Mouse (Mus musculus): ENCODE measurements at regions not wholly inside any gene's neighbourhood (a gene's known extent, or its start where the extent isn't known, plus 50 kb on each side); places are given as distances from the start of the nearest gene placed in this dataset.

DNA sequence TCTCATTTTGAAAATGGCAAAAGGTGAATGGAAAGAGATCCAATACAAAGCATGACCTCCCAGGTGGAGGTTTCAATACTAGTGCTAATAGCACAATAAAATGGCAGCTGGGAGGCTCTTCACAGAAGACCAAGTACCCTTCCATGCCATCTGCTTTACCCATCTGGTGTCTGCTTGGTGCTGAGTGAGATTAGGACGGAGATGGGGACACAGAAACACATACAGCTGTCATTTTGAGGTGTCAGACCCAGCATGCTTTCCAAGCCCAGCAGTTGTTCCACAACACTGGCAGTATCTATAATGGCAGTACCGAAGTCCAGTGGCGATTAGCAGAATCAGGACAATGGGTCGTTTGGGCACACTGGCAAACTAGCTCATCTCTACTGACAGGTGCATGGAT, 118.9 kb upstream of the 1700064H15Rik start:
- CTCF ChIA-PET, result no interaction called here

DNA sequence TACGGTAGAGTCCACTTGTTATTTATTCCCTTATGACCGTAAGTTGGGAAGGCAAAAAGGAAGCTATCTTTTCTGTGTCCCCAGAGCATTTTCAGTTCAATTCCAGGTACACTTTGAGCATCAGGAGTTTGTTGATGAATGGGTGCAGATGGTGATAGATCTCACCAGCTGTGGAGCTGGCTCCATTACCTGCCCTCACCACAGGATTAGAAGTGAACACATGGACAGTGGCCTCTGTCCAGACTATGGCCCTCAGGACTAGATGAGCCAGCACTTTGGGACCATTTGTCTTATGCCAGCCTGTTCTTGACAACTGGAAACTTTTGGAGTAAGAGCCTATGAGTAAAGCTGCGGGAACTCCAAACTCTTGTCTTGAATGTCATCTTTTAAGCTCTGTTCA, 123.5 kb upstream of the 1700064H15Rik start:
- CTCF ChIA-PET, result interaction anchor here (0.6 kb wide), 1 partner anchor 557 kb away, joined by 4 read pairs; no protein-coding TSS in a partner anchor

DNA sequence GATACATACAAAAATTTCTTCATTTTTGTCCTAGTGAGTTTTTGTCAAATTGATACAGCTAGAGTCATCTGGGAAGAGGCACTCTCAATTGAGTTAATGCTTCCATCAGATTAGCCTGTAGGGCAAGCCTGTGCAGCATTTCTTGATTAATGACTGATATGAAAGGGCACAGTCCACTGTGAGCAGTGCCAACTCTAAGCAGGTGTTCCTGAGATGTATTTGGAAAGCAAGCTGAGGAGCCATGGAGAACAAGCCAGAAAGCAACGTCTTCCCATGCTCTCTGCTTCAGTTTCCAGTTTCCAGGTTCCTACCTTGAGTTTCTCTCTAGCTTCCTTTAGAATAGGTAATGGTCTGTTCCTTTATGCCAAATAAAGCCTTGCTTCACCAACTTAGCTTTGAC, 125.5 kb upstream of the 1700064H15Rik start:
- CTCF ChIA-PET, result no interaction called here

DNA sequence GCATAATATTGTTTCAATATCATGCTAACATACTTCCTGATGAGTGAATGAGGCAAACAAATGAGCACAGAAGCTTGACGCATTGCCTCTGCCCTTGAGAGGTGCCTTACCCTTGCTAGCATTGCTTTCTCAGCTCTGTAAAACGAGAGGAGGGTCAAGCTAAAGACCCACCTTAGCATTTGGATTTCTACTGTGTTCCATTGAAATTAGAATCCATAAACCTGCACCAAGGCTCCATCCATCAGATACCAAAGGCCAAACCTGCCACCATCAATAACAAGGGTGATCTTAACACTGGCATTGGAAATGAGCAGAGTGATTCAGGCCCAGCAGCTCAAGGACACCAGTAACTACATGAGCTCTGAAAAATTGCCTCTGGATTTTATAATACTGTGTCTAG, 126.2 kb upstream of the 1700064H15Rik start:
- CTCF ChIA-PET, result no interaction called here

DNA sequence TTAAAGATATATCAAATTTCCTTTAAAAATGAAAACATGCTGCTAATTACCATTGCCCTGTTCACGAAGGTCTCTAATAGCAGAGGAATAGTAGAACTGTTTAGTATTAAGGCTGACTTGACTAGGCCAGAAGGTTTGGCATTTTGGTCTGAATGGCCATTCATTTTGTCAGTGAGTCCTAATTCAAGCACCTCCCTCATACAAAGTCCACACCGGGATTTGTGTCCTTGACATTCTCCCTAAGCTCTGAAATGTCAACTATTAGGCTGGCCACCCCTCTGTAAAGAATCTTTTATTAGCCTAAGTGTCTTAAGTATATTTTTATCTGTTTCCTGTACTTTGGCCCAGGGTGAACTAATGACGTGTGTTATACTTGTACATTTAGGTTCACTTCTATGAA, 126.7 kb upstream of the 1700064H15Rik start:
- CTCF ChIA-PET, result no interaction called here

DNA sequence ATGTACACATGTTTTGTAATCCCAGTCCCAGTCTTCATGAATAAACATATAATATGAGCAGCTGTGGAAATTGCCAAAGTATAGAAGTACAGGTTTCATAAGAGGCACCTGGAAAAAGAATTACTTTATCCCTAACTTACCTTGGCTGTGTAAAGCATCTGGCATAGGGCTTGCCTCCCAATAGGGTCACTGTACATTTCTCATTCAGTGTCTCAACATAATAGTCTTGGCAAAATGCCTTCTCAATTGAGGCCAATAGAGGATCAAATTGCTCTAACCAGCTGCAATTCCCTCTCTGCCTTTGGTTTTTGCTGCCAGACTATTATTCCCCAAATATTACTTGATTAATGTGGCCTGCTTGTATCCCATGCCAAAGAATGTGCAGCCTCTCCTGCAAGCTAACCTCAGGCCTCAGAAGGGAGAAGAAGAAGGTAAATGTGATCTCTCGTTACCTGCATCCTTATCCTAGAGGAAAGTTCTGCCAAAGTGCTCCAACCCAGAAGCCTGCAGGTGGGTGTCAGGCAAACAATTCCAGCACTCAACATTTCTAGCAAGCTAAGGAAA, 158.2 kb upstream of the Cp start:
- CTCF ChIA-PET, result no interaction called here

DNA sequence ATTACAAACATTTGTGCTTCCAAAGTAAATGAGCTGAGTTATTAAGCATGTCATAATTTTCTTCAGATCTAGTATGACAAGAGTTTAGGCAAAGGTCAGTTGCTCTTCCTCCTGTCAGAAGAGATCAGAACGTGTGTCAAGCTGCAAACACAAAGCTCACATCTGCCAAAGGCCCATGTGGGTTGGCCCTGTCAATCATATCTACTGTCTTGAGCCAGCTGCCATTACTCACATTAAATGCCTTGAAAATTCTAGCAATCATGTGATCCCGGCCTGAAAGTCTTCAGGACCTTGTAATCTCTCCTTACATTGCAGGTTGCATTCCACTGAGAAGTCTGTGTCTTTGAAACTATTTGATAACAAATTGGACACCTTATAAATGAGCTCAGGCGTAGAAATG, 146.8 kb upstream of the Cp start:
- CTCF ChIA-PET, result no interaction called here

DNA sequence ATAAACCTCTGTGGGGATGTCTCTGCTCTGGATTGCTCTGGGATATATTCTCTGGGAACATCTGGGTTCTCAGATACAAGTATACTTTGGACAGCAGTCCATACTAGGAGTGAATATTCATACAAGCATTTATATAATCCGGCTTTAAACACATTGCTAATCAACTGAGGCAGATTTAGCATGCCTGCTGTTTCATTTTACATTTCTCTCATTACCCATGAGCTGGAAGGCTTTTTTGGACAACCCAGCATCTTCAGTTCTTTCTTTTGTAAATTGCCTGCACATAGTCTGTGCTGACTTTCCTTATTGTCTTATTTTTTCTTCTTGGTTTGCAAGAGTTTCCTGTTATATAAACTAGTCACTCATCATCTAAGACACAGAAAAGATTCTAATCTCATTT, 131.9 kb upstream of the Cp start:
- CTCF ChIA-PET, result no interaction called here

DNA sequence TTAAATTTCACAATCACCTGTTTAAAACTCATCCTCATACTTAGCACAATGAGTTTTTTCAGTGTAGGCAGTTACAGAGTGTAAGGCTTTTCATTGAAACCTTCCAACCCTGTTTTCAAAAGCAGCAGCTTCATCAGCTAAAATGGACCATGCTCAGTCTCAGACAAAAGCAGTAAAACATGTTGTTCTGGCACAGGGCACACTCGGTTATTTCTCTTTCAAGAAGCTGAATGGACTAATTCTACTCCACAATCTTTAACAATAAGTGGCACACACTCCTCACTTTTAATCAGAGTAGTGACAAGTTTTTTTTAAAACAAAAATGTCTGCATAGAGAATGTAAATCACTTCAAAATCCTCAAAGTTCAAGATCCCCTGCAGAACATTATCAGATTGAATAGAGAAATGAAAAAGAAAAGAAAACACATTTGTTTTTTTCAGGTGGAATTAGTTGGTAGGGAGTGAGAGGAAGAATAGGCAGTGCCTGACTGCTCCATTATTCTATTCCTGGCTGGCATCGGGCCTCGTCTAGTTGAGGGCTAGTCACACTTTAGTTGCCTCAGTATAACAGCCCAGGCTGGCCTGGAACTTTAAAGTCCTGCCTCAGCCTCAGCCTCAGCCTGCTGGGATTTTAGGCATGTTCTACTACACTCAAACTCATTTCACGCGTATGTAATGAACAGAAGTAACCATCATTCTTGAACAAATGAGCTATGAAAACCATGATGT, 128.2 kb upstream of the Cp start:
- CTCF ChIA-PET, result no interaction called here

DNA sequence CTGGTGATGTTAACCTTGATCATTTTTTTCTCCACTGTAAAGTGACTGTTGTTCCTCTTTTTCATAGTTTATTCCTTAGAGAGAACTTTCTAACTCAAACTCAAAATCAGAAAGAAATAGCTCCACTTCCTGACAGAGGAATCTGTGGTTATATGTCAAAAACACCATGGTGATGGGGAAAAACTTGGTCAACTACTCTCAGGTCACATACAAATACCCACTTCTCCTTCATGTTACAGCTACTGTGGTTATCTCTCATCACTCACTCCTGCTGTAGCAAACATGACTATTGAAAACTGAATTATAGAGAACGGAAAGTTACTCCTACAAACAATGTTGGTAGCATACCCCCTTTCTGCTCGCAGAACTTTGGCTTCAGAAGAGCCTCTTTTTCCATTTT, 127.1 kb upstream of the Cp start:
- CTCF ChIA-PET, result no interaction called here

DNA sequence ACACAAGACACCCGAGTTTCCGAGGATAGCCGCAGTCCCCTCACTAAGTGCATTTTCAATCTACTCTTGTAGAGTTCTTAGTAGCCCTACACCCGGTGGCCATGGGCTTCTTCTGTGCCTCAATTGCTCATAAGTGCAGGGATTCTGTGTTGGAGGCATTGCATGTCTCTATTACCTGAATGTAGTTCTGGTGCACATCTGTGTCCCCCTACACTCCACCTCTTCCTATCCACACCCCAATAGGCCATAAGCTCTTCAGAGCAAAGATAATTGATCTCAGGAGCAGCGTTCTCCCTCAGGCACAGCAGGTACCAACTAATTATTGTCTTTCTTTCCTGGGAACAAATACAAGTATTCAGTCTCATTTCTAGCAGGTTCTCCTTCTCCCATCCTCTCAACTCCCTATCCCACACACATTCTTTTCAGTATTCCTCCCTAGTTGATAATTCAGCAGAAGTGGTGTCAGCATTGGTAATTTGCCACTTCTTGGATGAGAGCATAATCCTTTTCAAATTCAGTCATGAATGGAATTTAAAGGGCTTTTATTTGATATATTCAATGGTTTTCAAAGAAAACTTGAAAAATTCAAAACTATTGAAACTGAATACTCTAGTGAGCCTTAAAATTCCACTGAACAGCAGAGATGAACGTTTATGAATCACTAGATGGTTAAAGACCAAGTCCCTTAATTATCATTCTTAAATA, 108.7 kb upstream of the Cp start:
- CTCF ChIA-PET, result no interaction called here

DNA sequence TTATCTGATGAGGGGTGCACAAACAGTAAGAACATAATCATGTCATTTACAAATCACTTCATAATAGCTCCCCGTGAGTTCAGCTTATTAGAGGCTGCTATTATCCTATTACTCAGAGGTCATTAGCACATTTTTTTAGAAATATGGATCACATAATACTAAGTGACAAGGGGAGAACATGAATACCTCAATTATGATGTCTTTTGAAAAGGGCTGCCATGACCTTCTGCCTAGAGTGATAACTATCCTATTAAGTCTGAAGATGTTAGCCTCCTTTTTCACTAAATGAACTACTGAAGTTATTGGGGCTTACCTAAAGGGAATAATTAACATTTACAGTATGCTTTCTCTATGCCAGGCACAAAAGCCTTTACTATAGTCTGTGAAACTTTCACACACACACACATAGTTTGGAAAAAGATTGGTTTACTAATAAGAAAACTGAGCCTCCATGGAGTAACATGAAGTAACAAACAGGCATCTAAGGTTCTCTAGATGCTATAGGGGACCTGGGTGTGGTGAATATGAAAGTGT, 108.1 kb upstream of the Cp start:
- CTCF ChIA-PET, result no interaction called here

DNA sequence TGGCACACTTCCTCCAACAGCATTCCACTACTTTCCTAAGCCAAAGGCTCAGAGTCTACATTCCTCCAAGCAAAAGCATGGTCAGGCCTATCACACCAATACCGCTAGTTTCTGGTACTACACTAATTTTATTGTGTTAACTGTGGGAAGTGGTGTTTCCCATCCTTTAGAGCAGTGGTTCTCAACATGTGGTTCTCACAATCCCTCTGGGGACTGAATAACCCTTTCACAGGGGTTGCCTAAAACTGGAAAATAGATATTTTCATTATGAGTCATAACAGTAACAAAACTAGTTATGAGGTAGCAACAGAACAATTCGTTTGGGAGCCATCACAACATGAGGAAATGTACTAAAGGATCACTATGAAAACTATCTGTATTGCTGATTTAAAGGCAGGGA, 74.2 kb upstream of the Cp start:
- CTCF ChIA-PET, result no interaction called here

DNA sequence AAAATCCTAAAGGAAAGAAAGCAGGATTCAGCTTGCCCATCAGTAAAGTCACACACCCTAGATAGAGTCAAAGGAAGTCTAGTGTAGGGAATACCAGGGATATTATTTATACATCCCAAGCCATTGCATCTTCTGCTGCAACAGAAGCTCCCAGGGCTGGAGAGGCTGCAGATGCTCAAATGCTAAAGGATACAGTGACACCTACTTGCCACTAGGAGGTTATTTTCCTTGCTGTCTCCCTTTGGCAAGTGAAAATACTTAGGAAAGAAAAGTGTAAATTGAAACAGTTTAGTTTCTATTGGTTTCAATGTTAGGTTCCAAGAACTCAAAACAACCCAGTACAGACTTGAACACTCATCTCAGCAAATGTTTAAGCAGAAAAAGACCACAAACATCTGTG, 68.4 kb upstream of the Cp start:
- CTCF ChIA-PET, result no interaction called here

DNA sequence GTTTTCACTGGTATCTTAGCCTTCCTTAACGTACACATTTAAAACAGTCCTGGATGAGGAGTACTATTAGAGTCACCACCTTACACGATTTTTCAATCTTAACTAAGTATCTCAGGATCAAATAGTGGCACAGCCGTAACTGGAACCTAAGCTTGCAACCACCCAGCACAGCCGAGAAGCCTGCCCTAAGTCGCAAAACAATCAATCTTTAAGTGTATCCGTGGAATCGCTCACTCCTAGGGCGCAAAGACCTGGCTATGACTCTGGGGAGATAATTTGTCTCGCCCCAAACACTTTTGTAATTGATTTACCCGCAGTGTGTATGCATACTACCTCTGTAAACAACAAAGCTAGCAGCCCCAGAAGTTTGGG, 62.6 kb upstream of the Cp start:
- CTCF ChIA-PET, result interaction anchor here (0.5 to 1.2 kb wide), 3 partner anchors 331 to 834 kb away, joined by 4 to 16 read pairs (median 4); no protein-coding TSS in a partner anchor

DNA sequence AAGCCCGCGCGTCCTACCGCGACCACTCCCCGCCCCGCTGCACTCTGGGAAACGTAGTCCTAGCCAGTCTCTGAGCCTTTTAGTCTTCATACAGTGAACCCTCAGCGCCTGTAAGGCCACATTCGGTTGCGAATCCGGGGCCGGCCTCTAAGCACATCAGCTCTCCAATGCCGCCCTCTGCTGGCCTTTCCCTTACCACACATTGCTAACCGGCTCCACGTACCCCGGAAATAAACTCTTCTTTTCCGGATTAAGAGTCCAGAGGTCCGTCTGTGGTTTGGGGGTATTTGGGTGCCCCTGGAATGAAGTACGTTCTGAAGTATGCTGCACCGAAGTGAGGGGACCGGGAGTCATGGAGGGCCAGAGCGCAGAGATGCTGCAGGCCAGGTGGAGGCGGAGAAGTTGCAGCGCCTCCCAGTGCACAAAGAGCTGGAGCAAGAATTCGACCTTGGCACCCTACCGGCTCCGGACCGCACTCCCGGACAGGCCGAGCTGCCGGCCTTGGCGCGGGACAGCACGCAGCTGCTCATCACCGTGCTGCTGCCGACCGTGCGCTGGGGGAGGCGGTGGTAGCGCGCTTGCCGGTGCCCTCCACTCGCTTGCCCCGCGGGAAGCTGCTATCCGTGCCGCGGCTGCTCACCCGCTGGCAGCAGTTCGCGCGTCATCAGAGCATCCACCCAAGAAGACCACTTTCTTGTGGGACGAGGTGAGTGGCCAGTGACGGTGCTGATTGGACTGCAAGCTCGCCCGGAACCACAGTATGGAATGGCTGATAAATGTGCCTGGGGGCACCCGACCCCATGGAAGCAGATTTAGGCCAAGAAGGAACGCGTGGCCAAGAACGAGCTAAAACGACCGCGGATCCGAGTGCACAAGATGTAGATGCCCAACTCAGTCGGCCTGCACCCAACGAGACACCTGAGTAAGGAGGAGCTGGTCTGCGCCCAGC, 62.0 kb upstream of the Cp start:
- CTCF ChIA-PET, result interaction anchor here (0.5 to 1.2 kb wide), 4 partner anchors 16 to 834 kb away, joined by 3 to 16 read pairs (median 4); no protein-coding TSS in a partner anchor

DNA sequence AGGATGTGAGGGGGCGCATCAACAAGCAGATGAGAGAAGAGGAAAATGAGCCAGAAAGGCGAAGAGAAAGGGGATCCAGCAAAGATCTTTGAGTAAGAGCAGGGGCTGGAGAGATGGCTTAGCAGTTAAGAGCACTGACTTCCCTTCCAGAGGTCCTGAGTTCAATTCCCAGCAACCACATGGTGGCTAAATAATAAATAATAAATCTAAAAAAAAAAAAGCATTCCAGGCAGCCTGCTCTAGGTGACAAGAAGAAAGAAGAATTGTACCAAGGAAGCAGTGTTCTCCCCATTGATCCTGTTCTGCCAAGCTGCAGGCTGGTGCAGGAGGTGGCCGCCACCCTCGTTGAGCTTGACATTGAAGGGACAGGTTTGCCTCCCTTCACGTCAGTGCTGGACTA, 61.1 kb upstream of the Cp start:
- CTCF ChIA-PET, result interaction anchor here (0.7 kb wide), 1 partner anchor 15 kb away, joined by 3 read pairs; no protein-coding TSS in a partner anchor

DNA sequence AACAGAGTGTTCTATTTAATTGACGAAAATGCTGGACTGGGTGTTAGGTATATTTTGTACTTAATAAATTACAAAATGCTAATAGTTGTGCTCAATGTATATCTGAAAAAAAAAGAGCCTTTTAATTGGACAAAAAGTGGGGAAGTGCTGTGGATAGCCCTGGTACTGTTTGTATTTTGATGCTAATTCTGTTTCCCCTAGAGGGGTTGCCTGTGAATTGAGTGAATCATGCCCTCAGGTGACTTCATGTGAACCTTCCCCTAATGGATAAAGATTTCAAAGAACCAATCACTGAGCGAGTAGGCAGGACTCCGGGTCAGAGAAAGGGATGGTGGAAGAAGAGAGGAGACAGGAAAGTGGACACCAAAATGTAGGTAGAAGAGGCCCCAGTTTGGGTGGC, 59.7 kb upstream of the Cp start:
- CTCF ChIA-PET, result no interaction called here

DNA sequence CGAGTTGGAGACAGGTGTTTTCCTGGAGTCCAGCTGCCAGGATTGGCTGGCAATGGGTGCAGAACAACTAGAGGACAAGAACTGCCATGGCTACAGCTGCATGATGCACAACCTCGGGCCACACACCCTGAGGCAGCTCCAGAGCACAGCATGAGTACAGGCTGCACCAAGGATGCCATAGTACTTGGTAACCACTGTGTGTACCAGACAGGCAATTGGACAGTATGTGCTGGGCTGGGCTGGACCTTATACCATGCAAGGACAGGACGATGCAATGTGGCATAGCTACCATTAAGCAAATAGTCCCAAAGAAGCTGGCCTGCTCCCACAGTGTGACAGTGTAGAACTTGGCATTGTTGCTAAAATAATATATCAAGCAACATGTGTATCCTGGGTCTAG, 54.6 kb upstream of the Cp start:
- CTCF ChIA-PET, result no interaction called here

DNA sequence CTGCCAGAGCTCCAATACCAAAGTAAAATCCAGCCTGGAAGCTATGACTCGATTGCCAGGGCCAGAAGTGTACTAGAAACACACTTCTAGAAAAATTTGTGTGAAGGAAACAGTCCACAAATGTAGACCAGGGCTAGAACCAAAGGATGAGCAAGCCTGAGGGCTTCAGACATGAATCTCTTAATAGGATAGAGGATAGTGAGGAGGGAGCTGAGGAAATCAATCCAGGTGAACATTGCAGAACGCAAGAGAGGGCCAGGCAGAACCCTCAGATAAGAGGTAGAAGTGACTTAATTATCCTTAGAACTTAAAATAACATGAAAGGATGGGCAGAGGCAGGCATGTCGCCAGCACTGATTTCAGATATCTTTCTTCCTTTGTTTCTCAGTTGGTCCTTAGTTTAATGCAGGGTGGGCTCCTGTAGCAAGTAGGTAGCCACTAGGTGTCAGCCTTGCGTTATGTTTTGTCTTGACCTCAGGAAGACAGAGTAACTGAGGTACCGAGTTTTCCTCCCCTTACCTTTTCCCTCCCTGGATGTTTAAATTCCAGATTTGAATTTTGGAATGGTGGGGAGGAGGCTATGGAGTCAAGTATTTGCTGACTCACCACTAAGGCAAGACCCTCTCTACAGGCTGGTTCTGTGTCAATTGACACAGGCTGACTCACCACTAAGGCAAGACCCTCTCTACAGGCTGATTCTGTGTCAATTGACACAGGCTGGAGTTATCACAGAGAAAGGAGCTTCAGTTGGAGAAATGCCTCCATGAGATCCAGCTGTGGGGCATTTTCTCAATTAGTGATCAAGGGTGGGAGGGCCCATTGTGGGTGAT, 52.2 kb upstream of the Cp start:
- CTCF ChIA-PET, result no interaction called here

Data from spleen, embryonic (tissue).